Mouse (Mus musculus) heart, embryonic 14.5 days (tissue): ENCODE data around the gene Rdh9. TPM values are rescaled to one million over a fixed set of nuclear protein-coding genes. Genes with fewer than 3 reads are reported as not detected.
"Not testable (repeated sequence)": the region's sequence is repeated elsewhere in the genome, so short reads cannot be mapped to it uniquely, and the experiment has no call there.

Experiments used
- ATAC-seq: fragments of 200-750 bp; cut with Nextera tagmentation; 2 replicates; pipeline ENCODE4 v1.8.0; 2017; ENCODE audit warnings: low read depth, moderate TSS enrichment; ENCODE audit not compliant: insufficient number of reproducible peaks, insufficient read depth, low FRiP score
- H3K27ac ChIP-seq, 2 experiments: fragments of 200-500 bp in 1 of 2; fragments of 300-500 bp in 1 of 2; sonication (generic) in 1 of 2; replicated peaks in 1 of 2; 2 replicates each; pipeline ENCODE4 v1.5.1; 2012 to 2014; ENCODE audit warnings: low read depth in 2 of 2, low read length in 2 of 2, control low read depth in 1 of 2, mild to moderate bottlenecking in 1 of 2, mixed read lengths in 1 of 2; ENCODE audit not compliant: control insufficient read depth in 1 of 2, insufficient read depth in 1 of 2
- H3K27me3 ChIP-seq: fragments of 300-500 bp; sonication (generic); 2 replicates; pipeline ENCODE4 v1.6.1; 2014; ENCODE audit warnings: mild to moderate bottlenecking, low read length, control low read depth; ENCODE audit not compliant: control insufficient read depth, insufficient read depth
- H3K36me3 ChIP-seq: fragments of 300-500 bp; sonication (generic); 2 replicates; pipeline ENCODE4 v1.6.1; 2014; ENCODE audit warnings: mild to moderate bottlenecking, control low read depth, low read length, mixed read lengths; ENCODE audit not compliant: control insufficient read depth, insufficient read depth
- H3K4me1 ChIP-seq, 2 experiments: fragments of 200-500 bp in 1 of 2; fragments of 300-500 bp in 1 of 2; sonication (generic) in 1 of 2; 2 replicates each; pipeline ENCODE4 v1.6.1; 2012 to 2014; ENCODE audit warnings: low read length in 2 of 2, control low read depth in 1 of 2, mixed read lengths in 1 of 2; ENCODE audit not compliant: control insufficient read depth in 2 of 2, insufficient read depth in 2 of 2
- H3K4me2 ChIP-seq: fragments of 300-500 bp; sonication (generic); 2 replicates; pipeline ENCODE4 v1.6.1; 2014; ENCODE audit warnings: mild to moderate bottlenecking, low read length
- H3K4me3 ChIP-seq, 2 experiments: fragments of 200-500 bp in 1 of 2; fragments of 300-500 bp in 1 of 2; sonication (generic) in 1 of 2; 2 replicates each; pipeline ENCODE4 v1.5.1; 2012 to 2014; ENCODE audit warnings: low read length in 2 of 2, mild to moderate bottlenecking in 2 of 2, control low read depth in 1 of 2, low read depth in 1 of 2, moderate library complexity in 1 of 2; ENCODE audit not compliant: control insufficient read depth in 1 of 2, insufficient read depth in 1 of 2
- H3K9ac ChIP-seq: fragments of 300-500 bp; sonication (generic); 2 replicates; pipeline ENCODE4 v1.6.1; 2014; ENCODE audit warnings: mild to moderate bottlenecking, low read length
- H3K9me3 ChIP-seq: fragments of 300-500 bp; sonication (generic); 2 replicates; pipeline ENCODE4 v1.6.1; 2016; ENCODE audit warnings: low read length, control low read depth; ENCODE audit not compliant: control insufficient read depth
- WGBS: fragments of 180-500 bp; shearing (Covaris S2); extraction: QIAGEN DNeasy Blood & Tissue Kit; methylation state at CpG from one replicate; pipeline ENCODE4 v1.1.7; 2014; 5-methylcytosine and 5-hydroxymethylcytosine counted together
- polyA plus RNA-seq: library from polyadenylated mRNA; unstranded; fragments of >200 nt; fragmentation: Nextera tagmentation; extraction: Ambion mirVana; gene quantifications from 2 replicates; pipeline ENCODE4 v1.2.1, GENCODE M21; 2014

The Rdh9 gene
- polyA plus RNA-seq, 1 experiment from 2014 or later, result 0.14 TPM

GRCm38 (mm10) chr10:127755770-127756468 is 20.3 kb upstream of the Rdh9 start:
- peak; percentile 28 for ATAC-seq
- WGBS, result 12% methylated on average over 16 of the region's 18 CpGs
- H3K4me2 ChIP-seq, result peak overlapping the region; percentile 61
- peak overlapping the region; percentile 18 to 29 for H3K4me3 ChIP-seq
- no peaks in the 10 kb centered on the region for H3K36me3 ChIP-seq
- H3K27ac ChIP-seq, result peak overlapping the region; percentile 69 to 79
- H3K9me3 ChIP-seq, result no peaks in the 10 kb centered on the region
- peak overlapping the region; percentile 50 for H3K9ac ChIP-seq
- H3K27me3 ChIP-seq, result no peaks in the 10 kb centered on the region
- peaks cover 7 to 13% of the 10 kb centered on the region in 2 experiments; a peak in 3 of 4 replicates for H3K4me1 ChIP-seq

- H3K36me3 ChIP-seq, result no peaks in the 10 kb centered on the region
- no peak for ATAC-seq
- no peak within 1 kb of the TSS for H3K4me3 ChIP-seq
- no peaks in the 10 kb centered on the region for H3K27me3 ChIP-seq
- H3K27ac ChIP-seq, result no peak within 1 kb of the TSS; a peak in 1 of 4 replicates
- no peak within 1 kb of the TSS for H3K9ac ChIP-seq
- 60% methylated on average over 9 of the region's 9 CpGs for WGBS
- no peaks in the 10 kb centered on the region for H3K9me3 ChIP-seq
- H3K4me2 ChIP-seq, result no peak within 1 kb of the TSS
- H3K4me1 ChIP-seq, result peaks cover 7 to 13% of the 10 kb centered on the region in 2 experiments; a peak in 3 of 4 replicates
Observed at GRCm38 (mm10) chr10:127759181-127760110, 16.7 kb upstream of the Rdh9 start, which contains the start of the genes Rdh1 and Rdh16f1. Rdh1 (plus strand) TSS chr10:127759721. Rdh16f1 (plus strand) TSS chr10:127759787.

- ATAC-seq, H3K4me1 ChIP-seq, H3K4me2 ChIP-seq, H3K4me3 ChIP-seq, H3K27ac ChIP-seq, H3K36me3 ChIP-seq, H3K9ac ChIP-seq, H3K27me3 ChIP-seq, H3K9me3 ChIP-seq: not testable (repeated sequence)
- WGBS, result 82% methylated on average over 10 of the region's 10 CpGs
Observed at GRCm38 (mm10) chr10:127762926-127763325, 13.3 kb upstream of the Rdh9 start.

GRCm38 (mm10) chr10:127763914-127764680 is 12.1 kb upstream of the Rdh9 start:
- Histone ChIP-seq H3K27ac (no peak overlapping the region), H3K4me1 (no peaks in the 10 kb centered on the region), H3K27me3 (no peaks in the 10 kb centered on the region), H3K4me2 (no peak overlapping the region), H3K9ac (no peak overlapping the region), H3K36me3 (no peaks in the 10 kb centered on the region), H3K4me3 (no peak overlapping the region), H3K9me3 (no peaks in the 10 kb centered on the region)
- 65% methylated on average over 12 of the region's 12 CpGs for WGBS
- no peak for ATAC-seq

- Histone ChIP-seq H3K36me3 (no peaks in the 10 kb centered on the region), H3K27ac (no peak overlapping the region), H3K9ac (no peak overlapping the region), H3K4me2 (no peak overlapping the region), H3K4me3 (no peak overlapping the region), H3K27me3 (no peaks in the 10 kb centered on the region), H3K4me1 (no peaks in the 10 kb centered on the region), H3K9me3 (no peaks in the 10 kb centered on the region)
- ATAC-seq, result no peak
- 49% methylated on average over 1 of the region's 1 CpGs for WGBS
Observed at GRCm38 (mm10) chr10:127766564-127766963, 9.6 kb upstream of the Rdh9 start.

GRCm38 (mm10) chr10:127782321-127782720 is 6.1 kb downstream of the Rdh9 start:
- not testable (repeated sequence) for ATAC-seq, H3K9me3 ChIP-seq, H3K36me3 ChIP-seq, H3K4me1 ChIP-seq, H3K4me2 ChIP-seq, H3K4me3 ChIP-seq, H3K27ac ChIP-seq, H3K27me3 ChIP-seq, H3K9ac ChIP-seq
- 92% methylated on average over 17 of the region's 17 CpGs for WGBS

GRCm38 (mm10) chr10:127785411-127785810 is 9.2 kb downstream of the Rdh9 start:
- not testable (repeated sequence) for H3K27me3 ChIP-seq, H3K36me3 ChIP-seq, H3K27ac ChIP-seq, H3K9ac ChIP-seq, H3K4me2 ChIP-seq, H3K9me3 ChIP-seq, H3K4me1 ChIP-seq, H3K4me3 ChIP-seq, ATAC-seq
- WGBS, result 83% methylated on average over 1 of the region's 1 CpGs
